Mouse (Mus musculus) kidney, embryonic 16.5 days (tissue): ENCODE measurements around the gene Tars2. TPM values are rescaled to one million over a fixed set of nuclear protein-coding genes. Genes with fewer than 3 reads are reported as not detected.
"Not testable (repeated sequence)": the region's sequence is repeated elsewhere in the genome, so short reads cannot be mapped to it uniquely, and the experiment has no call there.

Experiments
- ATAC-seq: fragments of 200-750 bp; cut with Nextera tagmentation; 2 replicates; pipeline ENCODE4 v1.8.0; 2017; ENCODE audit warnings: moderate TSS enrichment; ENCODE audit not compliant: low FRiP score, low TSS enrichment
- H3K27ac ChIP-seq: fragments of 300-500 bp; sonication (generic); 2 replicates; pipeline ENCODE4 v1.5.1; 2014; ENCODE audit warnings: low read length
- H3K27me3 ChIP-seq: fragments of 300-500 bp; sonication (generic); 2 replicates; pipeline ENCODE4 v1.6.1; 2014; ENCODE audit warnings: low read length, control low read depth, mixed read lengths; ENCODE audit not compliant: insufficient read depth
- H3K36me3 ChIP-seq: fragments of 300-500 bp; sonication (generic); 2 replicates; pipeline ENCODE4 v1.6.1; 2014; ENCODE audit warnings: low read length, control low read depth, mixed read lengths; ENCODE audit not compliant: insufficient read depth
- H3K4me1 ChIP-seq: fragments of 300-500 bp; sonication (generic); 2 replicates; pipeline ENCODE4 v1.6.1; 2014; ENCODE audit warnings: low read length, control low read depth, mixed read lengths; ENCODE audit not compliant: insufficient read depth
- H3K4me2 ChIP-seq: fragments of 300-500 bp; sonication (generic); replicated peaks from 2 replicates; pipeline ENCODE4 v1.6.1; 2014; ENCODE audit warnings: low read depth, low read length
- H3K4me3 ChIP-seq: fragments of 300-500 bp; sonication (generic); 2 replicates; pipeline ENCODE4 v1.5.1; 2014; ENCODE audit warnings: mild to moderate bottlenecking, low read length
- H3K9ac ChIP-seq: fragments of 300-500 bp; sonication (generic); replicated peaks from 2 replicates; pipeline ENCODE4 v1.6.1; 2014; ENCODE audit warnings: low read length
- H3K9me3 ChIP-seq: fragments of 300-500 bp; sonication (generic); 2 replicates; pipeline ENCODE4 v1.6.1; 2016; ENCODE audit warnings: low read length, control low read depth
- WGBS: fragments of 180-500 bp; shearing (Covaris S2); extraction: QIAGEN DNeasy Blood & Tissue Kit; methylation state at CpG from one replicate; pipeline ENCODE4 v1.1.7; 2014; 5-methylcytosine and 5-hydroxymethylcytosine counted together
- polyA plus RNA-seq: library from polyadenylated mRNA; unstranded; fragments of >200 nt; fragmentation: Nextera tagmentation; extraction: Ambion mirVana; gene quantifications from 2 replicates; pipeline ENCODE4 v1.2.1, GENCODE M21; 2015

Gene Tars2
- 53.2 and 55.9 TPM in 2 replicates for polyA plus RNA-seq

- no peaks in the 10 kb centered on the region for H3K9me3 ChIP-seq
- no peaks in the 10 kb centered on the region; the same call in 1 of the 2 replicates for H3K4me1 ChIP-seq
- H3K4me2 ChIP-seq = no peak within 1 kb of the TSS
- H3K36me3 ChIP-seq = peaks cover 15% of the 10 kb centered on the region
- WGBS = 82% methylated on average over 6 of the region's 6 CpGs
- no peak within 1 kb of the TSS for H3K27ac ChIP-seq
- no peak within 1 kb of the TSS for H3K9ac ChIP-seq
- ATAC-seq = no peak
- no peak within 1 kb of the TSS for H3K4me3 ChIP-seq
- H3K27me3 ChIP-seq = no peaks in the 10 kb centered on the region
Measured at GRCm38 (mm10) chr3:95760106-95760505, at the start of gene Tars2. Tars2 (minus strand) TSS chr3:95760206.

- no peak for ATAC-seq
- Histone ChIP-seq H3K9me3 (no peaks in the 10 kb centered on the region), H3K9ac (no peak overlapping the region), H3K36me3 (peaks cover 13% of the 10 kb centered on the region), H3K27me3 (no peaks in the 10 kb centered on the region), H3K4me1 (0 out of 2 replicates have a peak, but pooled peaks cover 3% of the 10 kb centered on the region), H3K4me3 (no peak overlapping the region), H3K27ac (no peak overlapping the region), H3K4me2 (no peak overlapping the region)
- WGBS = 36% methylated on average over 2 of the region's 2 CpGs
Measured at GRCm38 (mm10) chr3:95808384-95808783, 48.4 kb upstream of the Tars2 start.

- not testable (repeated sequence) for ATAC-seq, H3K4me3 ChIP-seq, H3K9ac ChIP-seq, H3K4me2 ChIP-seq, H3K27me3 ChIP-seq, H3K27ac ChIP-seq, H3K9me3 ChIP-seq, H3K4me1 ChIP-seq
- 100% methylated on average over 3 of the region's 6 CpGs for WGBS
- H3K36me3 ChIP-seq = peaks cover 13% of the 10 kb centered on the region
Measured at GRCm38 (mm10) chr3:95807630-95808029, 47.6 kb upstream of the Tars2 start.

- Histone ChIP-seq H3K4me2 (no peak overlapping the region), H3K4me3 (no peak overlapping the region), H3K9ac (no peak overlapping the region), H3K9me3 (no peaks in the 10 kb centered on the region), H3K4me1 (no peaks in the 10 kb centered on the region), H3K36me3 (peaks cover 17% of the 10 kb centered on the region), H3K27ac (no peak overlapping the region), H3K27me3 (no peaks in the 10 kb centered on the region)
- no peak for ATAC-seq
- WGBS = 83% methylated on average over 1 of the region's 1 CpGs
Measured at GRCm38 (mm10) chr3:95806677-95807076, 46.7 kb upstream of the Tars2 start.

- no peak for ATAC-seq
- 95% methylated on average over 4 of the region's 4 CpGs for WGBS
- H3K4me2 ChIP-seq = no peak overlapping the region
Measured at GRCm38 (mm10) chr3:95803851-95804250, 43.8 kb upstream of the Tars2 start.

GRCm38 (mm10) chr3:95798756-95799155 is 38.8 kb upstream of the Tars2 start:
- Histone ChIP-seq H3K4me2 (no peak overlapping the region), H3K27ac (no peak overlapping the region), H3K36me3 (peaks cover 3% of the 10 kb centered on the region; the same call in 1 of the 2 replicates), H3K27me3 (no peaks in the 10 kb centered on the region), H3K4me3 (no peak overlapping the region), H3K9me3 (no peaks in the 10 kb centered on the region), H3K4me1 (no peaks in the 10 kb centered on the region), H3K9ac (no peak overlapping the region)
- 83% methylated on average over 4 of the region's 4 CpGs for WGBS
- no peak for ATAC-seq

More at GRCm38 (mm10) chr3:95803851-95804250, 43.8 kb upstream of the Tars2 start:
- Histone ChIP-seq H3K27me3 (no peaks in the 10 kb centered on the region), H3K4me1 (no peaks in the 10 kb centered on the region), H3K9me3 (no peaks in the 10 kb centered on the region), H3K4me3 (no peak overlapping the region), H3K27ac (no peak overlapping the region), H3K9ac (no peak overlapping the region), H3K36me3 (peaks cover 17% of the 10 kb centered on the region)

GRCm38 (mm10) chr3:95794299-95794698 is 34.3 kb upstream of the Tars2 start:
- Histone ChIP-seq H3K9ac (no peak overlapping the region), H3K9me3 (no peaks in the 10 kb centered on the region), H3K4me3 (no peak overlapping the region), H3K4me2 (no peak overlapping the region), H3K36me3 (no peaks in the 10 kb centered on the region), H3K4me1 (no peaks in the 10 kb centered on the region), H3K27me3 (no peaks in the 10 kb centered on the region), H3K27ac (no peak overlapping the region)
- no peak for ATAC-seq
- WGBS = 76% methylated on average over 1 of the region's 1 CpGs

- H3K9me3 ChIP-seq = no peaks in the 10 kb centered on the region
- H3K4me3 ChIP-seq = no peak overlapping the region
- ATAC-seq = no peak
- no peaks in the 10 kb centered on the region for H3K27me3 ChIP-seq
- H3K4me2 ChIP-seq = no peak overlapping the region
- H3K9ac ChIP-seq = no peak overlapping the region
- 58% methylated on average over 2 of the region's 2 CpGs for WGBS
- no peaks in the 10 kb centered on the region for H3K36me3 ChIP-seq
- H3K27ac ChIP-seq = no peak overlapping the region
- H3K4me1 ChIP-seq = no peaks in the 10 kb centered on the region
Measured at GRCm38 (mm10) chr3:95793662-95794061, 33.7 kb upstream of the Tars2 start.

- H3K4me3 ChIP-seq = no peak overlapping the region
- peaks cover 50% of the 10 kb centered on the region for H3K36me3 ChIP-seq
- no peak overlapping the region for H3K4me2 ChIP-seq
- no peaks in the 10 kb centered on the region for H3K9me3 ChIP-seq
- no peak overlapping the region for H3K9ac ChIP-seq
- H3K27me3 ChIP-seq = no peaks in the 10 kb centered on the region
- no peaks in the 10 kb centered on the region for H3K4me1 ChIP-seq
- 96% methylated on average over 4 of the region's 4 CpGs for WGBS
- H3K27ac ChIP-seq = no peak overlapping the region
- ATAC-seq = no peak
Measured at GRCm38 (mm10) chr3:95785501-95785900, 25.5 kb upstream of the Tars2 start.

GRCm38 (mm10) chr3:95771985-95772384 is 12.0 kb upstream of the Tars2 start:
- H3K4me2 ChIP-seq = no peak overlapping the region
- ATAC-seq = no peak
- no peak overlapping the region for H3K27ac ChIP-seq
- peaks cover 46% of the 10 kb centered on the region for H3K36me3 ChIP-seq
- H3K27me3 ChIP-seq = no peaks in the 10 kb centered on the region
- no peaks in the 10 kb centered on the region for H3K4me1 ChIP-seq
- no peak overlapping the region for H3K4me3 ChIP-seq
- no peak overlapping the region for H3K9ac ChIP-seq
- no peaks in the 10 kb centered on the region for H3K9me3 ChIP-seq
